Mouse (Mus musculus) heart, embryonic 16.5 days (tissue): ENCODE results near the gene Coro2b. TPM values are rescaled to one million over a fixed set of nuclear protein-coding genes. Genes with fewer than 3 reads are reported as not detected.

ENCODE experiments used
- ATAC-seq: fragments of 200-750 bp; cut with Nextera tagmentation; replicated peaks from 2 replicates; pipeline ENCODE4 v1.8.0; 2017; ENCODE audit warnings: moderate number of reproducible peaks; ENCODE audit not compliant: insufficient read depth, low FRiP score; ENCODE audit errors: extremely low read depth
- H3K27ac ChIP-seq: fragments of 300-500 bp; sonication (generic); 2 replicates; pipeline ENCODE4 v1.5.1; 2014; ENCODE audit warnings: mild to moderate bottlenecking, low read length, control low read depth, moderate library complexity
- H3K27me3 ChIP-seq: fragments of 300-500 bp; sonication (generic); 2 replicates; pipeline ENCODE4 v1.6.1; 2014; ENCODE audit warnings: low read length, mixed read lengths; ENCODE audit not compliant: control insufficient read depth, insufficient read depth
- H3K36me3 ChIP-seq: fragments of 300-500 bp; sonication (generic); 2 replicates; pipeline ENCODE4 v1.6.1; 2014; ENCODE audit not compliant: control insufficient read depth, insufficient read depth
- H3K4me1 ChIP-seq: fragments of 300-500 bp; sonication (generic); 2 replicates; pipeline ENCODE4 v1.6.1; 2014; ENCODE audit warnings: low read length, mixed read lengths; ENCODE audit not compliant: control insufficient read depth, insufficient read depth
- H3K4me2 ChIP-seq: fragments of 300-500 bp; sonication (generic); 2 replicates; pipeline ENCODE4 v1.6.1; 2014; ENCODE audit warnings: low read depth, mild to moderate bottlenecking, control low read depth, low read length
- H3K4me3 ChIP-seq: fragments of 300-500 bp; sonication (generic); 2 replicates; pipeline ENCODE4 v1.5.1; 2014; ENCODE audit warnings: mild to moderate bottlenecking, control low read depth, low read length
- H3K9ac ChIP-seq: fragments of 300-500 bp; sonication (generic); 2 replicates; pipeline ENCODE4 v1.6.1; 2014; ENCODE audit warnings: low read length, control low read depth
- H3K9me3 ChIP-seq: fragments of 300-500 bp; sonication (generic); replicated peaks from 2 replicates; pipeline ENCODE4 v1.6.1; 2016; ENCODE audit warnings: low read length; ENCODE audit not compliant: control insufficient read depth
- WGBS: fragments of 180-500 bp; shearing (Covaris S2); extraction: QIAGEN DNeasy Blood & Tissue Kit; methylation state at CpG from one replicate; pipeline ENCODE4 v1.1.7; 2014; 5-methylcytosine and 5-hydroxymethylcytosine counted together
- polyA plus RNA-seq: library from polyadenylated mRNA; unstranded; fragments of >200 nt; fragmentation: Nextera tagmentation; extraction: Ambion mirVana; gene quantifications from 2 replicates; pipeline ENCODE4 v1.2.1, GENCODE M21; 2015

Gene Coro2b
- polyA plus RNA-seq, 1 experiment from 2014 or later = 7.1 TPM

GRCm38 (mm10) chr9:62513492-62514133 lies 23.2 kb downstream of the Coro2b start:
- Histone ChIP-seq H3K4me3 (no peak overlapping the region), H3K9me3 (no peaks in the 10 kb centered on the region), H3K4me2 (no peak overlapping the region), H3K27ac (0 out of 2 replicates have a peak overlapping the region, but pooled peaks have one; percentile 10), H3K4me1 (peaks cover 12% of the 10 kb centered on the region; the same call in 1 of the 2 replicates), H3K36me3 (no peaks in the 10 kb centered on the region), H3K9ac (no peak overlapping the region), H3K27me3 (no peaks in the 10 kb centered on the region)
- WGBS = 53% methylated on average over 10 of the region's 10 CpGs
- ATAC-seq = no peak

- peak; percentile 58 for ATAC-seq
- Histone ChIP-seq H3K4me2 (no peak overlapping the region), H3K9me3 (no peaks in the 10 kb centered on the region), H3K27ac (no peak overlapping the region), H3K4me3 (no peak overlapping the region), H3K4me1 (peaks cover 30% of the 10 kb centered on the region), H3K27me3 (no peaks in the 10 kb centered on the region), H3K36me3 (no peaks in the 10 kb centered on the region), H3K9ac (no peak overlapping the region)
- WGBS = 60% methylated on average over 4 of the region's 4 CpGs
These were observed 26.3 kb downstream of the Coro2b start for GRCm38 (mm10) chr9:62510530-62510936.

GRCm38 (mm10) chr9:62509617-62510016 lies 27.2 kb downstream of the Coro2b start:
- Histone ChIP-seq H3K27me3 (no peaks in the 10 kb centered on the region), H3K4me2 (no peak overlapping the region), H3K4me3 (no peak overlapping the region), H3K36me3 (no peaks in the 10 kb centered on the region), H3K27ac (no peak overlapping the region), H3K9me3 (no peaks in the 10 kb centered on the region), H3K4me1 (peaks cover 30% of the 10 kb centered on the region), H3K9ac (no peak overlapping the region)
- ATAC-seq = no peak
- 84% methylated on average over 6 of the region's 6 CpGs for WGBS

- no peak overlapping the region for H3K27ac ChIP-seq
- H3K9ac ChIP-seq = no peak overlapping the region
- H3K9me3 ChIP-seq = no peaks in the 10 kb centered on the region
- no peaks in the 10 kb centered on the region for H3K27me3 ChIP-seq
- H3K36me3 ChIP-seq = no peaks in the 10 kb centered on the region
- no peak for ATAC-seq
- H3K4me3 ChIP-seq = no peak overlapping the region
- peaks cover 33% of the 10 kb centered on the region for H3K4me1 ChIP-seq
- WGBS = 83% methylated on average over 10 of the region's 10 CpGs
- H3K4me2 ChIP-seq = no peak overlapping the region
These were observed 27.9 kb downstream of the Coro2b start for GRCm38 (mm10) chr9:62508740-62509524.

- Histone ChIP-seq H3K27ac (peak overlapping the region; percentile 8), H3K9ac (no peak overlapping the region), H3K9me3 (no peaks in the 10 kb centered on the region), H3K36me3 (no peaks in the 10 kb centered on the region), H3K4me1 (peaks cover 32% of the 10 kb centered on the region), H3K4me3 (no peak overlapping the region), H3K4me2 (no peak overlapping the region), H3K27me3 (no peaks in the 10 kb centered on the region)
- ATAC-seq = peak; percentile 76
- WGBS = 52% methylated on average over 11 of the region's 11 CpGs
These were observed 30.3 kb downstream of the Coro2b start for GRCm38 (mm10) chr9:62506467-62507067.

- Histone ChIP-seq H3K4me3 (no peak overlapping the region), H3K4me2 (no peak overlapping the region), H3K36me3 (no peaks in the 10 kb centered on the region), H3K4me1 (peaks cover 22% of the 10 kb centered on the region), H3K9me3 (no peaks in the 10 kb centered on the region), H3K9ac (no peak overlapping the region), H3K27me3 (no peaks in the 10 kb centered on the region), H3K27ac (no peak overlapping the region)
- ATAC-seq = no peak
- 47% methylated on average over 7 of the region's 7 CpGs for WGBS
These were observed 32.7 kb downstream of the Coro2b start for GRCm38 (mm10) chr9:62504129-62504528.

GRCm38 (mm10) chr9:62502361-62502760 lies 34.5 kb downstream of the Coro2b start:
- Histone ChIP-seq H3K36me3 (no peaks in the 10 kb centered on the region), H3K9me3 (no peaks in the 10 kb centered on the region), H3K4me2 (no peak overlapping the region), H3K27ac (no peak overlapping the region), H3K4me1 (peaks cover 21% of the 10 kb centered on the region), H3K27me3 (no peaks in the 10 kb centered on the region), H3K9ac (no peak overlapping the region), H3K4me3 (no peak overlapping the region)
- ATAC-seq = no peak
- 71% methylated on average over 2 of the region's 2 CpGs for WGBS

- Histone ChIP-seq H3K4me3 (no peak overlapping the region), H3K27me3 (no peaks in the 10 kb centered on the region), H3K36me3 (no peaks in the 10 kb centered on the region), H3K4me2 (no peak overlapping the region), H3K9me3 (no peaks in the 10 kb centered on the region), H3K9ac (no peak overlapping the region), H3K4me1 (peaks cover 14% of the 10 kb centered on the region), H3K27ac (no peak overlapping the region)
- 79% methylated on average over 3 of the region's 3 CpGs for WGBS
- ATAC-seq = no peak
These were observed 35.3 kb downstream of the Coro2b start for GRCm38 (mm10) chr9:62501566-62501965.

- WGBS = 77% methylated on average over 4 of the region's 4 CpGs
These were observed 36.8 kb downstream of the Coro2b start for GRCm38 (mm10) chr9:62500007-62500406.

More at GRCm38 (mm10) chr9:62500007-62500406, 36.8 kb downstream of the Coro2b start:
- Histone ChIP-seq H3K36me3 (no peaks in the 10 kb centered on the region), H3K27me3 (no peaks in the 10 kb centered on the region), H3K9me3 (no peaks in the 10 kb centered on the region), H3K4me2 (no peak overlapping the region), H3K4me3 (no peak overlapping the region), H3K27ac (no peak overlapping the region), H3K9ac (no peak overlapping the region), H3K4me1 (peaks cover 4% of the 10 kb centered on the region; the same call in 1 of the 2 replicates)
- ATAC-seq = no peak
